Mouse (Mus musculus) lung, postnatal 4 days (tissue): ENCODE results near the gene Kcmf1.

Experiments
- DNase-seq, 2 experiments: peaks; one replicate each; pipeline ENCODE4 v3.0.0; 2021

Gene Kcmf1

GRCm38 (mm10) chr6:72899781-72900681 lies at the start of gene Kcmf1:
Gene Kcmf1 (minus strand): TSS chr6:72899979.
- peak; percentile 79 to 90 for DNase-seq

DNA sequence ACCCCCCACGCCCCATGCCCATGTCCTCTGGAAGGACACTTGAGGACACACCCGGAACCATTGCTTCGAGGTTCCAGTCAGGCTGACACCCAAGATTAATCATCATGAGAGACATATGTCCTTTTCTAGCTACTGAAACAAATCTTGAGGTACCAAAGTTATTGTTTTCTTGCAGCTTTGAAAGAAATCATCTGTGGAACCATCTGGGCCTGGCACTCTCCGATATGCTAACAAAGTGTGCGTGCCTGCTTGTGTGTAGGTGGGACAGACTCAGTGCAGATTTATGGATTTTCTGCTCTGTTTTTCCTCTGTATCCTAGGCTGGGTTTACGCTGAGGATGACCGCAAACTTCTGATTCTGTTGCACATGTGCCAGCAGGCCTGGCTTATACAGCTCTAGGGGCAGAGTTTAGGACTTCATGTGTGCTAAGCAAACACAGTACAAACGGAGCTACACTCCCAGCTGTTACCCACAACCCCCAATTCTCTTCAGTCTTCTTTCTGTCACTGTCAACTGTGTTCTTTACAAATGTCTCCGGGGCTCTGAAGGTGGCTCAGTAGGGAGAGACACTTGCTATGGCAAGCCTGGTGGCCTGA lies 49.5 kb upstream of the Kcmf1 start:
- no peak for DNase-seq

DNA sequence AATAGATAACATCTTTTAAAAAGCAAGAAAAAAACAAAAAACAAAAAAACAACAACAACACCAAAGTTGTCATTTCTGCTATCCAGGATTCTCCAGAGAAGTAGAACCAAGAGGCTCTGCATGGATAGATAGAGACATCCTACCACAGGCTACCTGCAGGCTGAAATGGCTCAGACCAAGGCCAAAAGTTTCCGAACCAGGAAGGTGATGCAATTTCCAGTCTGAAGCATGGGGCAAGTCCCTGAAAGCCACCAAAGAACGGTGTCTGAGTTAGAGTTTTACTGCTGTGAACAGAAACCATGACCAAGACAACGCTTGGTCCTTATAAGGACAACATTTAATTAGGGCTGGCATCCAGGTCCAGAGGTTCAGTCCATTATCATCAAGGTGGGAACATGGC lies 48.6 kb upstream of the Kcmf1 start:
- no peak for DNase-seq

GRCm38 (mm10) chr6:72947960-72948359 lies 48.2 kb upstream of the Kcmf1 start:
- peak in 1 of 2 experiments; percentile 55 for DNase-seq

- peak in 1 of 2 experiments; percentile 78 for DNase-seq
Measured at GRCm38 (mm10) chr6:72940493-72940892, 40.7 kb upstream of the Kcmf1 start.

DNA sequence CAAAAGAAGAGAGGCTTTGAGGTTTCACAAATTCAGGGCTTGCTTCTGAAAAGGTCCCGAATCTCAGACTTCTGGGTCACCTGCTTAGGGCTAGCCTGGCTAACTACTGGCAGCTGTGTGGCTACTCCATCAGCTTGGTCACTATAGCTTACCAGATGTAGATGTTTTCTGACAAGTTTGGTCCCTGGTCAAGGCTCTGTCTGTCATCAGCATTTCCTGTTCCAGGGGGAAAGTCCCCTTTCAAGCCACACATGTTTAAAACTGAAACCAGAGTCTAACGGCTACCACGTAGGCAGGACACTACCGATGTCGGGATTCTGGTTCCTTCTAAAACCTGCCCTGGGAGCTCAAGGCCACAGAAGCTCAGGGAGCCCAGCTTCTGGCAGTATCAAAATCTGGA lies 38.1 kb upstream of the Kcmf1 start:
- peak in 1 of 2 experiments; percentile 25 for DNase-seq

GRCm38 (mm10) chr6:72937430-72937829 lies 37.7 kb upstream of the Kcmf1 start:
- DNase-seq, result no peak

GRCm38 (mm10) chr6:72932955-72933354 lies 33.2 kb upstream of the Kcmf1 start:
- no peak for DNase-seq

- no peak for DNase-seq
Measured at GRCm38 (mm10) chr6:72931533-72931932, 31.8 kb upstream of the Kcmf1 start.

- DNase-seq, result peak in 1 of 2 experiments; percentile 35
Measured at GRCm38 (mm10) chr6:72929795-72930398, 30.1 kb upstream of the Kcmf1 start.

DNA sequence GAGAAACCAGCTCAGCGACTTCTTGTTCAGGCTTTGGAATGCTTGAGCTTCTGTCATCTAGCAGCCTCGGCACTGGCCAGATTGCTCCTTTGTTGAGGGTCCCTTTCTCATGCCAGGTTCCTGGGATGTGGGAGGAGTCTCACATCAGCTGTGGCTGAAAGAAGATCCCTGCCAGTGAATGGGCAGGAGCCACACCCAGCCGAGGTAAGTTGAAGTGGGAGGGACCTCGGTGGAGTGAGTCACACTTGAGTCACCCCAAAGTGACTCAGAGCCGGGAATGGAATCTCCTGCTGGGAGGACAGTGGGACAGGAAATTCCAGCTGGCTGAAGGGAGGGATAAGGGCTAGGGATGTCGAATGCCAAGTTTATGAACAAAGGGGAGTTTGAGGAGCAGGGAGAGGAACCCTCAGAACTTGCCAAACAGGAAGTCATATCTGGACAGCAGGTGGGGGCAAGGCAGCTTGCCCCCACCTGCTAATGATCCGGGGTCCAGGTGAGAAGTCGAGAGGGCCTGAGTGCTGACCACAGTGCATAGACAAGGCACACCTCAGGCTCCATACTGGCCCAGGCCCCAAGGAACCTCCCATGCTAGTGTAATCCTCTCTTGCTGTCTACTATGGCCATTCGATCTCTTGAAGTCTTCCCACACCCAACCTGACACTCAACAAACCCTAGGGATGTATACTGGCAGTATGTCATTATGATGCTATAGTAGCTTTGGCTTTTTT lies 27.1 kb upstream of the Kcmf1 start:
- peak; percentile 77 to 86 for DNase-seq

GRCm38 (mm10) chr6:72926031-72926430 lies 26.3 kb upstream of the Kcmf1 start:
- no peak for DNase-seq

GRCm38 (mm10) chr6:72923381-72923780 lies 23.6 kb upstream of the Kcmf1 start:
- DNase-seq, result no peak

DNA sequence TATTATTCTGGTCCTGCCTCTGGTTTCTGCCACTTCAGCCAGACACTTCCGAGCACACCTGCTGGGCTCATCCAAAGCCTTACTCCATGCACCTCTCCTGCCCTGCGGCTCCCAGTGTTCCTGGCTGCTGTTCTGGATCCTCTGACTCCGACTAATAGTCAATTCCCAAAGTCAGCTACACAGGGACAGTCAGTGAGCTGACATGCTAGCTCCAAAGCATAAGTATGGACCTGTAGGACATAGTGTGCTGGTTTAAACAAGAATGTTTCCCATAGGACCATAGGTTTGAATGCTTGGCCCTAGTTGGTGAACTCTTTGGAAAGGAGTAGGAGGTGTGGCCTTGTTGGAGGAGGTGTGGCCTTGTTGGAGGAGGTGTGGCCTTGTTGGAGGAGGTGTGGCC lies 21.3 kb upstream of the Kcmf1 start:
- DNase-seq, result no peak

- DNase-seq, result no peak
Measured at GRCm38 (mm10) chr6:72918510-72919033, 18.8 kb upstream of the Kcmf1 start.

DNA sequence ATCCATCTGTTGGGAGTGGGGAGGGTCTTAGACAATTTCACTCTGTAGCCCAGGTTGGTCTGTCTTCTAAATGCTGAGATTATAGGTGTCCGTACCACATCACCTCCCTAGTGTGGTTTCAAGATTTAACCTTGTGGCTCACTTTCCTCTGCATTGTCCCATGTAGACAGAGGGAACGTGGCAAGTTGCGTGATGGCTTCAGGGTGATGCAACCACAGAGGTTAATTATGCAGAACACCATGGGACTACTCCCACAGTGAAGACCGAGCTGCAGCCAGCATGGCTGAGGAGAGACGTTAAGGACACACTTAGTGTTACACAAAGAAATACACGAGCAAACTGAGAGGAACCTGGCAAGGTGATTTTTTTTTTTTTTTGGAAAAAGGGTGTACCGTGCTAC lies 16.6 kb upstream of the Kcmf1 start:
- no peak for DNase-seq

GRCm38 (mm10) chr6:72914087-72914749 lies 14.4 kb upstream of the Kcmf1 start:
- DNase-seq, result no peak

DNA sequence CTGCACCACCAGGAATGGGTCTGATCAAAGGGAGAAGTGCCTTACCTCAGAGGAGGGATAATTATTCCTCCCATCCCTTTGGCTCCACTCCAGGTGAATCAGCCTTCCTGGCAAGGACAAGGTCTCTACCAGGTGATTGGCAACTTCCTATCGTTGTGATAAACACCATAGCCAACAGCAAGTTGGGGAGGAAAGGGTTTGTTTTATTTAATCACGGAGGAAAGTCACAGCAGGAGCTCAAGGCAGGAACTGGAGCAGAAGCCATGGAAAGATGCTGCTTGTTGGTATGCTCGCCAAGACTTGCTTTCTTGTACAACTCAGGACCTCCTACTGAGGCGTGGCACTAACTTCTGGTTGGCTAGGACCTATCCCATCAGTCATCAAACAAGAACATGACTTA lies 11.5 kb upstream of the Kcmf1 start:
- DNase-seq, result no peak

GRCm38 (mm10) chr6:72902254-72902990 lies 2.6 kb upstream of the Kcmf1 start:
- no peak for DNase-seq

- DNase-seq, result no peak
Measured at GRCm38 (mm10) chr6:72900952-72901351, 1.2 kb upstream of the Kcmf1 start.

DNA sequence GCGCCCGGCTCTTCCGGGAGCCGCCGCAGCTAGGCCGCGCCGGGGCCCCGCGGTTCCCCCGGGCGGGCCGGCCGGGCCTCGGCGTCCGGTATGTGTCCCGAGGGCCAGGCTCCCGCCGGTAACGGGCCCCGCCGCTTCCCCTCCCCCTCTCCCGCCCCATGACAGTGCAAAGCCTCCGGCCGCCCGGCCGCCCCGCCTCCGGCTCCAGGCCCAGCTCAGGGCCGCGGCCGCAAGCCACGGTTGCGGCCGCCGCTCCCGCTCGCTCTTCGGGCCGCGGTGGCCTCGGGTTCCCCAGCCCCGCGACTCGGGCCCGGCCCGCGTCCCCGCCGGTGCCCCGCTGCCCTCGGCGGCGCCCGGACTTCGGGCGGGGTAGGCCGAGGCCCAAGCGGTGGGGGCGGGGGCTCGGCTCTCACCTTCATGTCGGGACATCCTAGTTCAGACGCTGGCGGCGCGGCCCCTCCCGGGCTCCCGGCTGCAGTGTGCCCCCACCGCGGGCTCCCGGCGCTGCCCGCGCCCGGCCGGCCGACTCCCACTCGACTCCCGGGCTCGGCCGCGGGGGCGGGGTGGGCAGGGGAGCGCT lies 488 bp downstream of the Kcmf1 start:
- peak; percentile 69 to 74 for DNase-seq
